29 mouse cellular contexts compared by ENCODE assay signal in genomic region chr1:91929051-91929450, GRCm38 (mm10).
DNase-seq lines count a peak whose midpoint lies in the region; ATAC-seq and TF ChIP-seq lines count a peak whose summit lies in the region.
"Had no signal": no experiment of that assay in that cellular context is flagged by ENCODE, and none has a peak within 500 bp of the region (broad histone marks: within the 10 kb centered on the region; RNA-seq: fewer than 3 reads in every experiment).

No protein-coding gene starts in this region.

- TF ChIP-seq EP300 in lung, postnatal 0 days (IDR thresholded peaks at IDR 0.05): peak; percentile 97

- H3K9ac ChIP-seq in heart, embryonic 16.5 days (ENCODE audit: low read length): no peak overlapping the region
- no peak overlapping the region for H3K9ac ChIP-seq in lung, postnatal 0 days (replicated peaks; ENCODE audit: low read depth)
- H3K9ac ChIP-seq: embryonic facial prominence, embryonic 15.5 days; hindbrain, embryonic 12.5 days; intestine, embryonic 15.5 days; limb, embryonic 15.5 days; liver, embryonic 13.5 days had no signal

- ATAC-seq in heart, embryonic 16.5 days (replicated peaks; ENCODE audit: extremely low read depth, insufficient read depth, low FRiP score): peak; percentile 40; the same call in 1 of the 2 replicates
- ATAC-seq in lung, postnatal 0 days: peak; percentile 92
- ATAC-seq: CD4-positive, CD25-positive, alpha-beta regulatory T cell, adult 4 months; forebrain, embryonic 14.5 days; hindbrain, postnatal 0 days; intestine, embryonic 15.5 days had no signal

- H3K4me2 ChIP-seq in heart, embryonic 16.5 days (ENCODE audit: low read depth, low read length): no peak overlapping the region
- no peak overlapping the region for H3K4me2 ChIP-seq in lung, postnatal 0 days (replicated peaks; ENCODE audit: low read depth, low read length)
- H3K4me2 ChIP-seq: embryonic facial prominence, embryonic 15.5 days; hindbrain, embryonic 12.5 days; intestine, embryonic 15.5 days; limb, embryonic 15.5 days; liver, embryonic 13.5 days had no signal

- no peaks in the 10 kb centered on the region for H3K9me3 ChIP-seq in heart, embryonic 16.5 days (replicated peaks; ENCODE audit: control insufficient read depth, low read length)
- H3K9me3 ChIP-seq in lung, postnatal 0 days (ENCODE audit: low read length): no peaks in the 10 kb centered on the region
- H3K9me3 ChIP-seq: embryonic facial prominence, embryonic 10.5 days; embryonic facial prominence, embryonic 15.5 days; hindbrain, embryonic 12.5 days; intestine, embryonic 15.5 days; limb, embryonic 10.5 days; limb, embryonic 15.5 days; liver, embryonic 13.5 days had no signal

- H3K27me3 ChIP-seq in heart, embryonic 16.5 days (ENCODE audit: control insufficient read depth, insufficient read depth, low read length): no peaks in the 10 kb centered on the region
- H3K27me3 ChIP-seq in lung, postnatal 0 days (replicated peaks; ENCODE audit: insufficient read depth, low read length): no peaks in the 10 kb centered on the region
- H3K27me3 ChIP-seq: embryonic facial prominence, embryonic 15.5 days; hindbrain, embryonic 12.5 days; intestine, embryonic 15.5 days; limb, embryonic 15.5 days; liver, embryonic 13.5 days had no signal

- intact Hi-C loops in heart, postnatal 25 days (cut with DNase I): no loop called here

- H3K4me3 ChIP-seq in heart, embryonic 16.5 days (ENCODE audit: low read length): no peak overlapping the region
- H3K4me3 ChIP-seq in lung, postnatal 0 days (ENCODE audit: low read depth, low read length): no peak overlapping the region
- H3K4me3 ChIP-seq: embryonic facial prominence, embryonic 10.5 days; embryonic facial prominence, embryonic 15.5 days; hindbrain, embryonic 12.5 days; intestine, embryonic 15.5 days; layer of hippocampus, adult 2 months; limb, embryonic 10.5 days; limb, embryonic 15.5 days; liver, embryonic 13.5 days had no signal

- no peak for TF ChIP-seq CTCF in lung, postnatal 0 days (IDR thresholded peaks at IDR 0.05)

- peaks cover 2% of the 10 kb centered on the region; the same call in 1 of the 2 replicates for H3K4me1 ChIP-seq in heart, embryonic 16.5 days (ENCODE audit: control insufficient read depth, insufficient read depth, low read length)
- H3K4me1 ChIP-seq in lung, postnatal 0 days (ENCODE audit: insufficient read depth, low read depth, low read length): 0 out of 2 replicates have a peak, but pooled peaks cover 4% of the 10 kb centered on the region
- H3K4me1 ChIP-seq: embryonic facial prominence, embryonic 10.5 days; hindbrain, embryonic 12.5 days; liver, embryonic 13.5 days had no signal

- WGBS in heart, embryonic 16.5 days: 65% methylated on average over 13 of the region's 13 CpGs
- WGBS in lung, postnatal 0 days: 61% methylated on average over 13 of the region's 13 CpGs

- H3K36me3 ChIP-seq in heart, embryonic 16.5 days (ENCODE audit: control insufficient read depth, insufficient read depth): peaks cover 11% of the 10 kb centered on the region
- H3K36me3 ChIP-seq in lung, postnatal 0 days (ENCODE audit: insufficient read depth, low read length): peaks cover 1% of the 10 kb centered on the region; the same call in 1 of the 2 replicates
- H3K36me3 ChIP-seq: intestine, embryonic 15.5 days had no signal

- H3K27ac ChIP-seq in heart, embryonic 16.5 days (ENCODE audit: low read length): no peak overlapping the region
- H3K27ac ChIP-seq in lung, postnatal 0 days (ENCODE audit: low read length): peak overlapping the region; percentile 86
- H3K27ac ChIP-seq: embryonic facial prominence, embryonic 10.5 days; embryonic facial prominence, embryonic 15.5 days; hindbrain, embryonic 12.5 days; hindbrain, postnatal 0 days; intestine, embryonic 15.5 days; layer of hippocampus, adult 2 months; limb, embryonic 10.5 days; limb, embryonic 15.5 days; liver, embryonic 13.5 days; macrophage had no signal

- DNase-seq in heart, postnatal 25 days (ENCODE audit: low spot score): no peak
- peak; percentile 70 to 84 for DNase-seq in lung, adult 18-20 months
- DNase-seq in lung, postnatal 0 days (ENCODE audit: low spot score): peak; percentile 95
- DNase-seq in lung, postnatal 4 days: peak; percentile 62 to 88
- DNase-seq in frontal cortex, postnatal 10 days (ENCODE audit: low spot score in 2 of 2): no peak
- DNase-seq in right cerebral cortex, postnatal 25 days: no peak
- no peak for DNase-seq in layer of hippocampus, adult 8-10 months (ENCODE audit: low spot score in 2 of 2)
- DNase-seq: adrenal gland, adult 8-10 months; cerebellum, adult 8-10 months; cerebellum, postnatal 25 days; heart, postnatal 36 days; kidney, adult 2 months; liver, embryonic 13.5 days; midbrain, embryonic 14.5 days; spleen, adult 18-20 months; thymus, adult 18-20 months; thymus, postnatal 25 days had no signal

Comparison
In these comparisons a context has a peak if more than half of its experiments do, and no peak if none do; other contexts are left out.
1. DNase-seq: peak in lung, adult 18-20 months (2 of 2), lung, postnatal 0 days (single experiment) and lung, postnatal 4 days (2 of 2); none in heart, postnatal 25 days (single experiment), frontal cortex, postnatal 10 days (0 of 2), right cerebral cortex, postnatal 25 days (single experiment) and layer of hippocampus, adult 8-10 months (0 of 2).